Mouse (Mus musculus): ENCODE measurements around the gene Cpt1a.

Gene Cpt1a

DNA sequence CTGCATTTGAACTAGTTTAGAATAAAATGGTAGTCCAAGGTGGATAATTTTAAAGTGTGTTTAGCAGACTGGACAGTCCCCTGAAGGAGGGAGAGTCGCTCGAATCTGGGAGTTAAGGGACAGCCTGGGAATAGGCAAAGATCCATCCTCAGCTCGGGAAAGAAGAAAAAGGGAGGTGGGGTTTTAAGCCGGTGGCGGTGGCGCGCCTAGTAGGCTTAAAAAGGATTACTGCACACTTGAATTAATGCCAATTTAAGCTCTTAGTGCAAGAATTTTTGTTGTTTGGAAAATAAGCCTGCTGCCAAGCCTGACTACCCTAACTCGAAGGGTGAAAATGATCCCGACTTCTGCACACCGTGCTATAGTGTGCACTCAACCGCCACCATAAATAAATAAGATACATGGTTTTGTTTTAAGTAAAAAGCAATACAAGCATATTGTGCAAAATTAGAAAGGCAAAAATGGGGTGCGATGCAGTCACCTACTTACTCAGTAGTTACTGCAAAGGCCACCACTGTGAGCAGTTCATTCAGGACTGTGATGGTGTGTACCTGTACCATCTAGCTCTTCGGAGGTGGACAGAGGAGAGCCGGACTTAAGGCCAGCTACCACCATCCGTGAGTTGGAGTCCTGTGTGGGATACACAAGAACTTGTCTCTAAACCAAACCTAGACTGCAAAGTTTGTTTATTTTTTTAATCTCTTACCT, 3.8 kb downstream of the Cpt1a start:
- no peak for DNase-seq

DNA sequence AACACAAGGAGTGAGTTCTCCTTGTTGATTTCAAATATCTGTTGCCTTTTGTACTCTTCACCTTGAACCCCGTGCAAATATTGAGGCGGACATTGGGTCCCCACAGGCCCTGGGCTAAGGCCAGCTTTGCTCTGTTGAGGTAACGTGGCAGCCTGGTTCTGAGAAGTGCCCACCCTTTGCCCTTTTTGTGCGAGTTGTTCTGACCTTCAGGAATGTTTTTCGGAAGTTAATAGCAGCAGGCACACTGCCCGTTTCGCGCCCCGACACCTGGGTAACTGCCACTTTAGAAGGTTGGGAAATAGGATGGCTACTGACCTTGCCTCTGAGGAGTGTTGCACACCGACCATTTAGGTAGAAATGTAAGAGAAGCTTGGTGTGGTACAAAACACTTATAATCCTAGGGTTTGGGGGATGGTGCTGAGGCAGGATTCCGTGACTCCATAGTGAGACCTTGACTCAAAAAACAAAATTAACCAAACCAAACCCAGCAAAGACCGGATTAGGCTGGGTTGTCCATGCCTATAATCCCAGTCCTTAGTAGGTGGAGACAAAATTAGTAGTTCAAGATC, 4.4 kb downstream of the Cpt1a start:
- DNase-seq = no peak

DNA sequence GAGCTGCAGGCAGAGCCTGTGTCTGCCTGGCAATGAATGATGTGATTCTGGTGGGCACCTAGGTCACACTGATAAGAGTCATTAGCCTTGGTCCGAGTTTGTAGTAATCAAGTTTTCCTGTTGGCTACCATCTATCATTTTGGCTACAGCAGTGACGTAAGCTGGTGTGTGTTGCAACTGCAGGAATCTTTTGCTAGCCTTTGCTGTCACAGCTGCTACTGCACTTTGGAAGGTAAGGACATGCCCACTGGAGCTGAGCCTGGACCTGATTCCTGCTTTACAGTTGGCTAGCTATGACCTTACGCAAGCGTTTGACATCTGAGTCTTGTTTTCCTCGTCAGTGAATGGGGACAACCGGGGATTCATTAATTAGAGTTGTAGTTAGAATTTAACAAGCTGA, 11.1 kb downstream of the Cpt1a start:
- DNase-seq = no peak

DNA sequence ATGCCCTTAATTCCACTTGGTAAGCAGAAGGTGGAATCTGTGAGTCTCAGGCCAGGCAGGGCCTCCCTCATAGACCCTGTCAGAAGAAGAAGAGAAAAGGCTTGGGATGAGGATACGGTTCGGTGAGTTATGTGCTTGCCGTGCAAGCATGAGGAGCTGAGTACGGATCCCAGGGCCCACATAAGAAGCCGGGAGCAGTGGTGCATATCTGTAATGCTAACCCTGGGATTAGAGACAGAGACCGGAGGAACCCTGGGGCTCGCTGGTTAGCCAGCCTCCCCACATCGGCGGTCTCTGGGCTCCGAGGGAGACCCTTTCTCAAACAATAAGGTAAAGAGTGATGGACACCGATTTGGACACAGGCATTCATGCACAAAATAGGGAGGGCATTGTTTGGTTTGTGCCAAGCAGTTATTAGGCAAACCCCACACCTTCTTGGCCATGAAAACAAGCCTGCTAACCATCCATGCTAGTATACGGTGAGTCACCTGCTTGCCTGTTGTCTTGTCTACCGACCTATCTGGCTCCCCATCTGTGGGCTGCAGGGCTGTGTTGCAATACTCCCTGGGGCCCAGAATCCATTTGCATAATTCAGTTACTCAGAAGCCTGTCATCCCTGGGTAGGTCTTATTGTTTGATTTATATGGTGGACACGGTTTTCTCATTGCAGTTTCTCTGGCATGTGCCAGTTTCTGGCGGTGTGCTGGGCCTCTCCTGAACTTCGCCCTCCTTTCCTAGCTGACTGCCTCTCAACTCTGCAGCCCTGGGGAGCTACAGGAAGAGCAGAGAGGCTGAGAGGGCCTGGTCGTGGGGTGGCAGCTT, 11.8 kb downstream of the Cpt1a start:
- no peak for DNase-seq

DNA sequence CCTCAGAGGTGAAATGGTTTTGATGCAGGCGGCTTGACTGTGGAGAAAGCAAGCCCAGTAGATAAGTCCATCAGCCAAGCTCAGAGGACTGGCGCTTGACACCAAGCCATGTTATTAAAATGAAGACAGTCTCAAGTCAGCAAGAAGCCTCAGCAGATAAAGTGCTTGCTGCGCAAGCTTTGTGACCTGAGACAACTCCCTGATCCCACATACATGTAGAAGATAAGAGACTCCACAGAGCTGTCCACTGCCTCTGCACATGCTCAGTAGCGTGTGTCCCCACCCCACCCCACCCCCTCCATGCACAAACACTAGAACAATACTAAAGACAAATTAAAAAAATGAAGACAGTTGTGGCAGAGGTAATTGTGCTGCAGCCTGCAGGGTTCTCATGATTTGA, 12.4 kb downstream of the Cpt1a start:
- DNase-seq = no peak

DNA sequence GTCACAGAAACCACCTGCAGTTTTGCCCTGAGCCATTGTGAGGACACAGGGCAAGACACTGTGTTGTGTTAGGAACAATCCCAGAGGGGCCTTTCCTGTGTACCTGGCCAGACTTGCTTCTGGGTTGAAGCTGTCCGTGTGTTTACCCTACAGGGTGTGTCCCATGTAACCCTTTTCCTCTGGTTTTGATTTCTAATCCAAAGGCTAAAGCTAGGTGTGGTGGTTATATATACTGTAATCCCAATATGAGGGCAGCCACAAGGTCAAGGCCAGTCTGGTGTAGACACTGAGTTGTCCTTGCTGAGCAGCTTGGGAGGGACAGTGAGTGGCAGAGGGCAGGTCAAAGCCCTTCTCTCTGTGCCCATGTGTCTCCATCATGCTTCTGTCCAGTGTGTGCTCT, 13.8 kb downstream of the Cpt1a start:
- DNase-seq = no peak

DNA sequence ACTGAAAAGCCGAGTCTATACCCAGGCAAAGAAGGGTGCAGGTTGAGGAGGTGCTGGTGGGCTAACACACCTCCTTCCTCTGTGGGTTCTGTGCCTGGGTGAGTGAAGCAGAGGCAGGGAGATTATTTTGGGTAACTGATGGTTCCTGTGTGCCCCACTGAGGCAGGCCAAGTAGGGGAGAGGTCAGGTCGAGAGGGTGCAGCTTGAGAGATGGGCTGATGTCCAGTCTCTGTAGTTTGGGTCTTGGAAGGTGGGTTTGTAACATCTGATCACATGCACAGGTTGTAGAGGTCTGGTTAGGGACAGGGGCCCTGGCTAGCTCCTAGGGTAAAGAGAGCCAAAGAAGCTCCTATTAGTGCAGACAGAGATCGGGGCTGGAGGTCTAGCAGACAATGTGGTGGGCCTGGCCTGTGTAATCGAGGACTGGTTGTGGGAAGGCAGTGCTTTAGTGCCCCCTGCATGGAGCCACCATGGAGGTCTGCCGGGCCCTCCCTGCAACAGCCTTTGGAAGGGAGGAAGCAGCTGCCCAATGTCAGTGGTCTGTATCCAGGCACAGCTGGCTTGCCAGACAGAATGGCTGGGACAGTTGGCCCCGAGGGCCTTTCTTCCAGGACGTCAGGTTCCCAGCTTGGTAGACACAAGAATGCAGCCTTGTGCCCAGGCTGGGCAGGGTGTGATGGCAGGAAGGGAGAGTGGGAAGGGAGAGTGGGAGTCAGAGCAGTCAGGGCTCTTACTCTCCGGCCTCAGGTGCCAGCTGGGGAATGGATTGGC, 14.5 kb downstream of the Cpt1a start:
- DNase-seq = no peak

DNA sequence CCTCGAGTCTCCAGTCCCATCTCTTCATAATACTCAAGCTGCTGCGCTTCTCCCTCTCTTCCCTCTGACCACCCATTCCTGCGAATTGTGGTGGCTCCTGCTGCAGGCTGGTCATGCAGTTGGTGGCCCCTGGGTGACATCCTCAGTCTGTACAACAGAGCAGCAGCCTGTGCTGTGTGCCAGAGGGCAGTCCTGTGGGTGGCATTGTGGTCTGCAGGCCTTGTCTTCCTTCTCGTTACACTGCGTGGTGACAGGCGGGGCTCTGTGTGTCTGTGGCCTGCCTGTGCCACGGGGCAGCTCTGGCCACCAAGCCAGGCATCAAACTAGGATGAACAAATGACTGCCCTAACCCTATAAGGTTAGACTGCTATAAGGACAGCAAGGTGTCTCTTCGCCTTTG, 17.1 kb downstream of the Cpt1a start:
- DNase-seq = no peak

DNA sequence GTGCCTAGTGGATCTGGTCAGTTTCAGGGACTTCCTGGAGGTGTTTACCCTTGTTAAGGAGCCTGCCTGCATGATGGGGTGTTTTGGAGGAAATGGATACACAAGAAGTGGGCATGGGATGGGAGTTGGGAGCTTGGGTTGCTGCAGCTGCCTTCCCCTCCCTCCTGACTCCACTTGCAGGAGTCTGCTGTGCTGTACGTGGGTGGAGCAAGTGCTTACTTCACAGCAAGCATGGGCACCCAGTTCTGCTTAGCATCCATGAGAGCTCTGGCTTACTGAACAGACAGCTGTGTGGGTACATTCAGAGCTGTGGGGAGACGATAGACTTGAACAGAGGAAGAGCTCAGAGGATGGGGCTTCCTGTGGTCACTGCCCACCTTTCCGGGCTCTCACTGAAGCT, 18.9 kb downstream of the Cpt1a start:
- DNase-seq = no peak

DNA sequence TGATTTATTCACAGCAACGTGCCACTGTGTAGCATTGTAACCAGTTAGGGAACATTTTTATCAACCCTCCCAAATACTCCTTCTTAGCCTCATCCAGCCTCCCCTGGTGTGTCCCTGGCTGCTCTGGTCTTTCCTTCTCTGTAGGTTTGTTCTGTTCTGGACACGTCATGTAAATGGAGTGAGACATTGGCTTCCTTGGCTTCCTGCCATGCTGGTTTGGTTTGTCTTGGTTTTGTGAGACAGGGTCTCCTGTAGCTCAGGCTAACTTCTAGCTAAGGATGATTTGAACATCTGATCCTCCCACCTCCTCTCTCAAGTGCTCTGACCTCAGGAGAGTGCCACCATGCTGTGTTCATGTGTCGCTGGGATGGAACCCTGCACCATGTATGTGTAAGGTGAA, 21.8 kb downstream of the Cpt1a start:
- DNase-seq = no peak

DNA sequence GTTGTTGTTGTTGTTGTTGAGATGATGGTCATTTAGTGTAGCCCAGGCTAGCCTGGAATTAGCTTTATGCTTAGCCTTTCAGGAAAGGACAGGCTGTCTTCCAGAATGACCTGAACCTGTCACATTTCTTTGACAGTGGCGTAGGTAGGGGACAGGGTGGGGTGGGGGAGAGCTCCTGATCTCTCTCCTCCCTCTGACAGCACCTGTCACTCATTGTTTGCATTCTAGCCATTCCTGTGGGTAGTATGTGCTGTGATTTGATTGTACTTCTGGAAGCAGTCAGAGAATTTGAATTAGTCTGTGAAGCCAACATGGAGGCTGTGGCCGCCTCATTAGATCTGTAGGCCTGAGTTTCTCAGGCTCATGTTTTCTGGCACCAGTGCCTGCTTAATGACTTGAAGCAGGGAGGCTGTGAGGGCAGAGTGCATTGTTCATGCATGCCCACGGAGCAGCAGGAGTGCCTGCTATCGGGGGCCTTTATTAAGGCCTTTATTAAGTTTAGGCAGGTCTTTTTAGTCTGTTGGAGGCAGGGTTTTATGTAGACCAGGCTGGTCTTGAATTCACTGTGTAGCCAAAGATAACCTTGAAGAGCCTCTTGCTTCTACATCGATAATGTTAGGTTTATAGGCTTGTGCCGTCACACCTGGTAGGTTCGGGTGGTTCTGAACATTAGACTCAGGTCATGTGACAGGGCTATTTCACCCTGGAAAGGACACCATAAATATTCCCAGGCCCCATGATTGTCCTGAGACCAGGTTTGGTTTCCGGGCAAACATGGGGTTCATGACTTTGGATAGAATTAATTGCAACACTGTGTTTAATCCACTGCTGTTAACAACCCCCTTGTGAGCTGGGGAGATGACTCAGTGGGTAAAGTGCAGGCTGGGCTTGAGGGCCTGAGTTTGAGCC, 22.8 kb downstream of the Cpt1a start:
- no peak for DNase-seq

DNA sequence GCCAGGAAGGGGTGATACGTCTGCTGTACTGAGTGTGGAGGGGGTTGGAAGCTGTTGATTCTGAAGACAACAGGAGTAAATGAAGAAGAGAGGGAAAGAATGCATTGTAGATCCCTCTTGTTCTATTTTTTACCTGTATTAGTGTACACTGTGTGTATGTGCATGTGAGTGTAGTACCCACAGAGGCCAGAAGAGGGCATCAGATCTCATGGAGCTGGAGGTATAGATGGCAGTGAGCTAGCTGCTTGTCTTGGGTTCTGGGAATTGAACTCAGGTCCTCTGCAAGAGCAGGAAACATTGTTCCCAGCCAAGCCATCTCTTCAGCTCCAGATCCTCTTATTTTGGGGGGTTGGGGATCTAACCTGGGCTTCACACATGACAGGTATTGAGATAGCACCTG, 25.6 kb downstream of the Cpt1a start:
- no peak for DNase-seq

DNA sequence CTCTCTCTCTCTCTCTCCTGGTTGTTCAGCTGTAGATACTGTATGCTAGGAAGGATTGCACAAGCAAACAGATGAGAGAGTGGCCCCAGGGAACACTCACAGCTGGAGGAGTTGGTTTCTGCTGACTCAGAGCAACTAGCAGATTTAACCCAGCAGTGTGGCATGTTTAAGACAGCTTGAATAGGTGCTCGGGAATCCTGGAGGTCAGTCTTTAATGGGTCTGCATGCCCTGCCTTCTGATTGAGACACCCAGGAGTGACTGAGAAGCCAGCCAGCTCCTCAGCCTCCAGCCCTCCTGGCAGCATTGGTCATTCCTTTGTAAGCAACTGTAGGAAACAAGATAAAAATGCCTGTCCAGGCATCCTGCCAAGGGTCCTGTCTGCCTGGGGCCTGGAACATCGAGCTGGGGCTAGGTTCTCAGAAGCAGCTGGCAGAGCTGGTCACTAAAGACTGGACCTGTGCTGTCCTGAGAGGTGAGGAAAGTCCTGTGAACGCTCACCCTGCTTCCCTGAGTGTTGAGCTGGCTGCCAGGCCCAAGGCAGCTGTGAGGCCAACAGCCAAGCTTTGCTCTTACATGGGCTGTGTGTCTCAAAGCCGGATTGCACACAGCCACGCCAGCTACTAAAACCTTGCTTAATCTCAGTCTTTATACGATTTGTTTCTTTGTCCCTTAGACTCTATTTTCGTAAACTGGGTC, 31.4 kb downstream of the Cpt1a start:
- no peak for DNase-seq

DNA sequence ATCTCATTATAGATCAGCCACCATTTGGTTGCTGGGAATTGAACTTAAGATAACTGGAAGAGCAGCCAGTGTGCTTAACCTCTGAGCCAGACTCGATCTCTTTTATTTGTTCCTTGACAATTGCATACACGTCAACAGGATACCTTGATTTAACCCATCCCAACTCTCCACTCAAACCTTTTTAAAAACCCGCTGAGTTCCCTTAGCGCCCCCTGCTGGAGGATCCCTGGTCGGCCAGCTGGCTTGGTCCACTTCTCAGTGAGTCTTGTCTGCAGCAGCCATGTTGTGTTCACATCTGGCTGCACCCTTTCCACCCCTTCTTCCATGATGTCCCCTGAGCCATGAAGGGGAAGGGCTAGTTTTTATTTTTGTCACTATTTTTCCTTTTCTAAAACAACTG, 33.0 kb downstream of the Cpt1a start:
- DNase-seq = no peak

DNA sequence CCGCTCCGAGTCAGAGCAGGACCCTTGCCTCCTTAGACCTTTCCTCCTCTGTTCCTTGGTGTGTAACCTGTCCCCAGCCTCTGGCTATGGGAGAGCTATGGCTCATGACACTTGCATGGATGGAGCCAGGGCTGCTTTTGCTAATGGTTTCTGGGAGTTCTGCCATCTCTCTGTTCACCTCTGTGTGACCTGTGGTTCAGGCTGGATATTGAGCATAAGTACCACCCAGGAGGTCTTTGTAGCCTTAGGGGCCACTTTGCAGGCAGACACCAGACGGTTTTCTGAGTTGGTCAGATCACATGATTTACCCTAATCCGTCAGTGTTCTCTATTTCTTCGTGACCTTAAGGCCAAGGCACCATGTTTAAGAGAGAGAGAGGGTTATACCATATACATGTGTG, 34.4 kb downstream of the Cpt1a start:
- DNase-seq = no peak

DNA sequence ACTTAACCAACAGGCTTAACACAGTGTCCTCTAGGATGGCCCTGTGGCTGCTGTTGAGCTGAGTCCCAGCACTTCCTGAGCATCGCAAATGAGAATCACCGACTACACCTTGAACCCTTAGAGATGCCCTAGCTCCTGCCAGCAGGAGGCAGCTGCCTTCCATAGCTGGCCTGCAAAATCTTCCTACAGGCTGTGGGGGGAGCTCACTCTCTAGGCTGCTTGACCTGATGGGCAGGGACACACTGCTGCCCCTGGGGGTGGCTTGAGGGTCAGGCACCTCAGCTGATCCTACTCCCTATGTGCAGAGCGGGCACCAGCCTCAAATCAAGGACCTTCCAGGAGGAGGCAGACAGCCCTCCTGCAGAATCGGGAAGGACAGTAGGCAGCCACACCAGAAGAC, 35.5 kb downstream of the Cpt1a start:
- DNase-seq = no peak

DNA sequence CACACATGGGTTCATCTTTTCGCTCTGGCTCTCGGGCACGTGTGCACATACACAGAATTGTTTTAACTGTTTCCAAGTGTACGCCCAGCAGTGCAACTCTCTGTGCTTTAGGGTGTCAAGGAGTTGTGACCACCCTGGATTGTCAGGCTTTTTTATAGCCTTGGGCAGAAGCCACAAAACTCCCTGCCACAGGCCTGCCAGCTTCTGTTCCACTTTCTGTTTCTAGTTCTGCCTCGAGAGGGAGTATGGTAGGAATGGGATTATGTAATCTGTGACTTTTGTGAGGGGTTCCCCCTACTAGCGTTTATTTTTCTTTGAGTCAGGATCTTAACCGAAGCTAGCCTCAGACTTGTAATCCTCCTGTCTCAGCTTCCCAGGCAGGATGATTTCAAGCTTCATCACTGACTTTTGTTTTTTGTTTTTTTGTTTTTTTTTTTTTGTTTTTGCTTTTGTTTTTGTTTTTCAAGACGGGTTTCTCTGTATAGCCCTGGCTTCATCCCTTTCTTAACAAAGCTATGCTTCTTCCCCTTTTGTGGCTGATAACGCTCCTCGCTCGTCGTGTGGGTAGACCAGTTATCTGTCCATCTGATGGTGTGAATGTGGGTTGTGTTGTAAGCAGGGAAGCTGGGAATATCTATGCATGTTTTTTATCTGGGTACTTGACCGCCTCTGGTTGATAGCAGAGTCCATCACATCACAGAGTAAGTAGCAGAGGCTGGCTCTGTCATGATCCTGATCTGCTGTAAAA, 37.9 kb downstream of the Cpt1a start:
- no peak for DNase-seq

DNA sequence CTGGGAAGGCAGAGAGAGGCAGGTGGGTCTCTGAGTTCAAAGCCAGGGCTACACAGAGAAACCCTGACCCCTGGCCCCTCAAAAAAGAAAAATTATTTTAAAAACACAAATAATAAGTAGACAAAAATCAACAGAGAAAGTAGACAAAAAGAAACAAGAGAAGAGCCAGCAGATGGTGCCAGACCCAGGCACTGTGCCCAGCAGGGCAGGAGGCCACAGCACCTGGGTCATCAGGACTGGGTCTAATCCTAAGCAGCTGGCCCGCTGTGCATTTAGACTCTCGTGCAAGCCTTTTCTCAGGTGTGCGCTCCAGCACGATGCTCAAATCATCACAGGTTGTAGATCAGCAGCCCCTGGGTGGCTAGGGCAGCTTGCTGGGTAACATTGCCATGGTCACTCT, 41.4 kb downstream of the Cpt1a start:
- no peak for DNase-seq

DNA sequence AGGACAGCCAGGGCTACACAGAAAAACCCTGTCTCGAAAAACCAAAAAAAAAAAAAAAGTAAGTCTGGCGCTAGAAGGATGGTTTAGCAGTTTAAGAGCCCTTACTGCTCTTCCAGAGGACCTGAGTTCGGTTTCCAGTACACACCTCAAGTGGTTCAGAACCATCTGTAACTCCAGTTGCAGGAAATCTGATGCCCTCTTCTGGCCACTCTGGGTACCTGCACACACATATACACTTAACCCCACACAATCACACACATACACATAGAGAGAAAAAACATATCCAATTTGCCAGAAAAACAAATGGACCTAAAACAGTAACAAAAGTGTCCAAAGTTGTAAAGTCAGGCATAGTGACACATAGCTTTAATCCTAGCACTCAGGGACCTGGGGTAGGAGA, 43.0 kb downstream of the Cpt1a start:
- no peak for DNase-seq

DNA sequence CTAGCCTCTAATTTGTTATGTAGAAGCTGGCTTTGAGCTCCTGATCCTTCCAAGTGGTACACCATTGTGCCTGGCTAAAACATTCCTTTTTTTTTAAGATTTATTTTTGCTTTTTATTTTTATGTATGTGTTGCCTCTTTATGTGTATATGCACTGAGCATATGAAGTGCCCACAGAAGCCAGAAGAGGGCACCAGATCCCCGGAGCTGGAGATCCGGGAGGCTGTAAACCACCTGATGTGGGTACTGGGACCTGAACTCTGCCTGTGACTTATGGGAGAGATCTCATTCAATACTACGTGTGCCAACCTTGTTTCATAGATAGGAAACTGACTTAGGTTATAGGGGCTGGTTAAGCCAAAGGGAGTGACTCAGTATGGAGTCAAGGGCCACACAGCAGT, 46.1 kb downstream of the Cpt1a start:
- DNase-seq = no peak

DNA sequence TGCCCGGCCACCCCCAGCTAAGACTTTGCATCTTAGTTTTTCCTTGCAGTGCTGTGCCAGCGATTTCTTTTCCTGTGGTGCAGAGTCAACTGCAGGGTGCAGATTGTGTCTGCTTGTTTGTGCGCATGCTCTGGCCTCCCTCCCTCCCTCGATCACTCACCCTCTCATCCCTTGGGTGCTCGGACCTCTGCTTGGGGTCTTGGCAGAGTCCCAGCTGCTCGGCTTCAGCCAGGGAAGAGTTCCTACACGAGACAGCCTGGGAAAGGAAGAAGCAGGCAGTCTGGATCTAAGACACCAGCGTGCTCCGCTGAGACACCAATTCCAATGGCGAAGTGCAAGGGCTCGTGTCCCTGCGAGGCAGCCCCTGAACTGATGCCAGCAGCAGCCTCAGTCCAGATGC, 51.2 kb downstream of the Cpt1a start:
- DNase-seq = no peak
